Mouse (Mus musculus): ENCODE measurements at regions not wholly inside any gene's neighbourhood (a gene's known extent, or its start where the extent isn't known, plus 50 kb on each side); places are given as distances from the start of the nearest gene placed in this dataset.

- no peak for DNase-seq (ENCODE audit: low spot score)
Measured at GRCm38 (mm10) chr16:93264061-93264585, 339.7 kb downstream of the Setd4 start.

- DNase-seq (ENCODE audit: low spot score), result no peak
Measured at GRCm38 (mm10) chr16:93263141-93263815, 340.6 kb downstream of the Setd4 start.

DNA sequence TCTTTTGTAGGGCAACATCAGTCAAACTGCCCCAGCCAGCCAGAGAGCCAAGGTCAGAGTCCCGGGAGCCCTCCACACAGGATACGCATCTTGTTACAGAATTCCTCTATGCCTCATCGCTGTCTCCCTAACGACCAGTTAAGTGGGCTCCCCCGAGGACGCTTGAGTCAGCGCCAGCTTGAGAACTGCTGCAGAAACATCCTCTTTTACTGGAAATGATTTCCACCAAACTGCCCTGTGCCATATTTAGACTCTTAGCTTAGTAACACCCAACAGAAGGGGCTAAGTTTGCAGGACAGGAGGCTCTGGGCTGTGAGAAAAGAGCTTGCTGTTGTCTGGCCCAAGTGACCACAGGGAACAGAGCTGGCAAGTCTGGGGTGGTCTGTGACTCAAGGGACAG is 357.0 kb downstream of the Setd4 start:
- DNase-seq (ENCODE audit: low spot score), result peak; percentile 17

GRCm38 (mm10) chr16:93245738-93246137 is 358.1 kb downstream of the Setd4 start:
- no peak for DNase-seq (ENCODE audit: low spot score)

DNA sequence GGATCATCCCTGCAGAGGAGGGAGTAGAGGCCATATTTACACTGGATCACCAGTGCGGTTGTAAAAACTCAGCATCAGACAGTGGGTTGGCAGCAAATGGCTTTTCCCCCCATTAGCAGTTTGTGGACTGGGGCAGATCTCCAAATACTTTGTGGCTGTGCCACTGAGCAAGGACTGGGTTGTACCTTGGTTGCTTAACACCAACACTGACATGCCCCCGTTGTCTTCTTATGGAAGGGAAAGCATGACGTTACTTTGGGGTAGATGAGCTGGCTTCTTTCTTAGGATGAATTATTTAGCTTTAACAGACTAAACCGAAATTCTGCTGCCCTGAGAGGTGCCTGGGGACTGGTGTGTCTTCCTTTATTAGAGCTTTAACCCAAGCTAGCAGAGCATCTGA is 365.0 kb downstream of the Setd4 start:
- DNase-seq (ENCODE audit: low spot score), result no peak

GRCm38 (mm10) chr16:93238326-93238725 is 365.5 kb downstream of the Setd4 start:
- DNase-seq (ENCODE audit: low spot score), result no peak

DNA sequence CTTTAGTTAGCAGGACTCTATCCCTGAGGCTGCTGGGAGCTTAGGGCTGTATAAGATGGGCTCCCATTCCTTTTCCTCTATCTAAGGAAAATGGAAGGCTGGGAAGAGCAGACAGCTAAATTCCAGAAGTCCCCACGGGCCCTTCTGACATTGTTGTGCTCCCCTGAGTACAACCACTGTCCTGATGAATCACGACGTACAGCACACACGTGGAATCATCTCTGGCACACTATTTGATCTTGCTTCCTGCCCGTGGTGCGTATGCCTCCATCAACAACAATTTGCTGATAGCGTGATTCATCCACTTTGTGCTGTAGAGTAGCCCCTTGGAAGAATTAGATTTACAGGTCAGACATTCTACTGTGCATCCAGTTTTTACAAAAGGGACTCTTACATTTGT is 378.2 kb downstream of the Setd4 start:
- DNase-seq (ENCODE audit: low spot score), result no peak

DNA sequence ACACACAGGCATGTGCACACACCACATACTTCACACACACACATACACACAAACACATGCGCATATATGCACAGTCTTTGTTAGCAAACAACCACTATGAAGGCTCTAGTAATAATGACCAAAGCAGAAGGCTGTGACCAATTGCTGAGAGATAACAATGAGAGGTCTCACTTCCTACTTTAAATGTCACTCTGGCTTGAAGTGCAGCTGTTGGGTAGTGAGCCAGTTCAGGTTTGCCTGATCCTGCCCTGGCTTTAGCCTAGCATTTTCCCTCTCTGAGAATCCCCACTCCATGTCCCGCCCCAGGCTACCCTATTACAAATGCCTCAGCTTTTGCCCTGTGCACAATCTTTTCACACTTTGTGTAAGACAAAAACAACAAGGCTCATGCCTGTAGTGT is 378.7 kb downstream of the Setd4 start:
- no peak for DNase-seq (ENCODE audit: low spot score)

- DNase-seq (ENCODE audit: low spot score), result no peak
Measured at GRCm38 (mm10) chr16:93219731-93220130, 384.1 kb downstream of the Setd4 start.

DNA sequence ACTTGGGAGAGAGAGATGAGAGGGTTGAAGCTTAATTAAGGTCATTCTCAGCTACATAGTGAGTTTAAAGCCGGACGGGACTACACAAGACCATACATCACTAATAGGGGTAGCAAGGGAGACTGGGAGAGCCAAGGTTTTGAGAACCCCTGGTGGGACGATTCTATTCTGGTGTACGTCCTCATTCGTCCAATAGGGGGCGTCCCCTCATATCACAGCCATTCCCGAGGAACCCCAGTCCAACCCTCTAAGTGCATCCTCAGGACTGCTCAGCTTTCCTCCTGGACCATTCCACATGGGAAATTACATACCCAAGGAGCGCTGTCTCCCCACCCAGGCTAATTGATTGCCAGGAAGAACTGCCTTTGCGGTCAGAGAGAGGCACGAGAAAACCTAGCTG is 385.5 kb downstream of the Setd4 start:
- DNase-seq (ENCODE audit: low spot score), result no peak

DNA sequence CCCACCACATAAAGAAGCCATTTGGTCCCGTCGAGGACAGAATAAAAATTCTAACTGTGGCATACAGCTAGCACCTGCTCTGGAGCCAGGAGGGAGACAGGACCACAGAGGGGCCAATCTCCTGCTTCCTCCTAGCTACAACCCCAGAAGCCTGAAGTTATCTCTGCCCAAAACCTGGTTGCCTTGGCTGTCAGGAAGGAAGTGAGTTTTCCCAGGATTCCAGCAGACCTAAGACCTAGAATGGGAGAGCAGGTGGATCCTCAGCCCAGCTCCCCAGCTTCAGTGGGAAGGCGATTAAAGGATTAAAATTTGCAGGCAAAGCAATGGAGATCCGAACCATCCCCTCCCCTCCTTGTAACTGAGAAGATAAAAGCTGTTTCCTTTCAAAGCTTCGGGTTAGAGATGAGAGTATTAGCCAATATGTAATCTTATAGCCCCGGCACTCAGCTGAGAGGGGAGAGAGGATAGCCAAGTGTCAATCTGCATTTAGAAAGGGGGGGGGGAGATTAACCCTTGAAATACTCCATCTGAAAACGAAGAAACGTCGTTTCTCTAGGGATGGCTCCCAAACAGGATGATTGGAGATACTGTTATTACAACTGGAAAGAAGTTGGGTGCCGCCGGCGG is 386.1 kb downstream of the Setd4 start:
- DNase-seq (ENCODE audit: low spot score), result no peak

- DNase-seq (ENCODE audit: low spot score), result no peak
Measured at GRCm38 (mm10) chr16:93215630-93216029, 388.2 kb downstream of the Setd4 start.

- no peak for DNase-seq (ENCODE audit: low spot score)
Measured at GRCm38 (mm10) chr16:93213618-93214017, 387.7 kb upstream of the Runx1 start.

GRCm38 (mm10) chr16:93207675-93208074 is 381.7 kb upstream of the Runx1 start:
- no peak for DNase-seq (ENCODE audit: low spot score)

DNA sequence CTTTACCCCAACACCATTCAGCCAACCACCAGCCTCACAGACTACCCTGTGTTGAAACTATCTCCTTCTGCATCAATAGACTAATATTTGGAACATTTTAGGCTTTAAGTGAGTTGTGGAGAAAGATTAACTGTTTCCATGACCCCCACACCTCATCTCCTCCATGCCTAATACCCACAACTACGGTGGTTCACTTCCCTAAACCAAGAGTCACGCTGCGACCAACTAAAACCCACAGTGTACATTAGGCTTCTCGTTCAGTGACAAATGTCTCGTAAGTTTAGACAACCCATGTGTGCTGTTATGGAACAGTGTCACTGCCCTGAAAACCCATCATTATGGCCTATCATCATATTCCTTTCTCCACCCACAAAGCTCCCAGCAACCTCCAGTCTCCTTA is 381.3 kb upstream of the Runx1 start:
- no peak for DNase-seq (ENCODE audit: low spot score)

DNA sequence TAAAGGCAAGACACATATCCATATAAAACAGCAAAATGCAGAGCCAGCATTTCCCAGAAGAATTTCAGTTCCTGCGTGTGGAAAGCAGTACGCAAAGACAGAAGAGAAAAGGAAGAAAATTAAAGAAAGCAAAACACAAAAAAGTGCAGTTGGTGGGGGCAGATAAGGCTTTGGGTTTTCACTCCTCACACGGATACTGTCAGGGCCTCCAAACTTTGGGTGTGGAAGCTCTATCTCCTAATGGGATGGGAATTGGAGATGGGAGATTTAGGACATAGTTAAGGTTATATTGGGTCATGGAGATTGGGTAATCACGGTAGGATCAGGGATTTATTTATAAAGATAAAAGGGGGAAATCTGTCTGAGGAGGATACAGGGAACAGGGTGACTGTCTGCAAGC is 380.4 kb upstream of the Runx1 start:
- no peak for DNase-seq (ENCODE audit: low spot score)

DNA sequence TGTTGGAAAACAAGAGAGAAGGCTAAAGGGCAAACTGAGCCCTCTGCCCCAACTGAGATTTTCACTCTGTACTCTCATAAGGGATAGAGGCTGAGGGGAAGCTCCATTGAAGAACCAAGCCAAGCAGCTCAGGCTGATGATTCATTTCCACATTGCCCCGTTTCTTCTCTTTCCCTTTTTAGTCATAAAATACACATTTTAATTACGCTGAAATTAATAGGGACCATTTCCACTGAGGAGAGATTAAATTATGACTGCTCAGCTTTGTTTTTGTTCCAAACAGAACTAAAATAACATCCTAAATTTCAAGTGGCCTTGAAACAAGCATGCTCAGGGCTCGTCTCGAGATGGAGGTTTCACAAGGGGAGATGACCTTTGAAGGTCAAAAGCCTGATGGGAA is 378.7 kb upstream of the Runx1 start:
- DNase-seq (ENCODE audit: low spot score), result no peak

GRCm38 (mm10) chr16:93202591-93202990 is 376.6 kb upstream of the Runx1 start:
- no peak for DNase-seq (ENCODE audit: low spot score)

- DNase-seq (ENCODE audit: low spot score), result no peak
Measured at GRCm38 (mm10) chr16:93197300-93197699, 371.4 kb upstream of the Runx1 start.

GRCm38 (mm10) chr16:93193921-93194481 is 368.1 kb upstream of the Runx1 start:
- DNase-seq (ENCODE audit: low spot score), result peak; percentile 51

GRCm38 (mm10) chr16:93193263-93193662 is 367.3 kb upstream of the Runx1 start:
- no peak for DNase-seq (ENCODE audit: low spot score)

GRCm38 (mm10) chr16:93192651-93193173 is 366.8 kb upstream of the Runx1 start:
- no peak for DNase-seq (ENCODE audit: low spot score)

DNA sequence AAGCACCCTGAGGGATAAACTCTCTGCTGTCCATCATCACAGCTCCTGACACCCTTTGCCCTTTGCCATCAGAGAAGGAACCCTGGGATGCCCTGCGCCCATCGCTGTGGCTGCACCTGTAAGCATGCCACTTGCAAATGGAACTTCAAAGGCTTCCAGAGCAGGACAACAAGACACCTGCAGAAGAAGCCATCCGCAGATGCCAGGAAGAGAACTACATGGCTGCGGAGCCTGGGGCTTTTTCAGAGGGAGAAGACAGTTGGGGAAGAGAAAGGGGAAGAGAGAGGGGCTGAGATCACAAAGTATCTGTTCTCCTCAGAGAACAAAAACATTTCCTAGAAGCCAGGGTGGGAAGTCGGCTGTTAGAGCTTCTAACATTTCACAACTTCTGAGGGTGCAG is 365.2 kb upstream of the Runx1 start:
- DNase-seq (ENCODE audit: low spot score), result no peak

All from ovary, postnatal 36 days (tissue).